Mouse (Mus musculus) forebrain, embryonic 13.5 days (tissue): ENCODE data around the gene Tomm40l. TPM values are rescaled to one million over a fixed set of nuclear protein-coding genes. Genes with fewer than 3 reads are reported as not detected.

Experiments used
- ATAC-seq: fragments of 200-750 bp; cut with Nextera tagmentation; 2 replicates; pipeline ENCODE4 v1.8.0; 2017
- H3K27ac ChIP-seq: fragments of 300-500 bp; sonication (generic); 2 replicates; pipeline ENCODE4 v1.5.1; 2015; ENCODE audit warnings: inconsistent platforms, mild to moderate bottlenecking, moderate library complexity
- H3K27me3 ChIP-seq: fragments of 300-500 bp; sonication (generic); 2 replicates; pipeline ENCODE4 v1.6.1; 2015; ENCODE audit warnings: mild to moderate bottlenecking, inconsistent platforms
- H3K36me3 ChIP-seq: fragments of 300-500 bp; sonication (generic); 2 replicates; pipeline ENCODE4 v1.6.1; 2015; ENCODE audit warnings: mild to moderate bottlenecking, inconsistent platforms; ENCODE audit not compliant: poor library complexity, severe bottlenecking
- H3K4me1 ChIP-seq: fragments of 300-500 bp; sonication (generic); 2 replicates; pipeline ENCODE4 v1.6.1; 2015; ENCODE audit warnings: inconsistent platforms
- H3K4me2 ChIP-seq: fragments of 300-500 bp; sonication (generic); 2 replicates; pipeline ENCODE4 v1.6.1; 2015; ENCODE audit warnings: inconsistent platforms, mild to moderate bottlenecking, moderate library complexity
- H3K4me3 ChIP-seq: fragments of 300-500 bp; sonication (generic); 2 replicates; pipeline ENCODE4 v1.5.1; 2015; ENCODE audit warnings: mild to moderate bottlenecking, inconsistent platforms
- H3K9ac ChIP-seq: fragments of 300-500 bp; sonication (generic); 2 replicates; pipeline ENCODE4 v1.6.1; 2015; ENCODE audit warnings: mild to moderate bottlenecking, inconsistent platforms
- H3K9me3 ChIP-seq: fragments of 300-500 bp; sonication (generic); replicated peaks from 2 replicates; pipeline ENCODE4 v1.6.1; 2016; ENCODE audit warnings: inconsistent platforms
- WGBS: fragments of 180-500 bp; shearing (Covaris S2); methylation state at CpG from one replicate; pipeline ENCODE4 v1.1.7; 2015; 5-methylcytosine and 5-hydroxymethylcytosine counted together
- polyA plus RNA-seq: library from polyadenylated mRNA; unstranded; fragments of >200 nt; fragmentation: Nextera tagmentation; extraction: Ambion mirVana; gene quantifications from 2 replicates; pipeline ENCODE4 v1.2.1, GENCODE M21; 2015

Gene Tomm40l
- polyA plus RNA-seq, 1 experiment from 2014 or later = 33.8 TPM

DNA sequence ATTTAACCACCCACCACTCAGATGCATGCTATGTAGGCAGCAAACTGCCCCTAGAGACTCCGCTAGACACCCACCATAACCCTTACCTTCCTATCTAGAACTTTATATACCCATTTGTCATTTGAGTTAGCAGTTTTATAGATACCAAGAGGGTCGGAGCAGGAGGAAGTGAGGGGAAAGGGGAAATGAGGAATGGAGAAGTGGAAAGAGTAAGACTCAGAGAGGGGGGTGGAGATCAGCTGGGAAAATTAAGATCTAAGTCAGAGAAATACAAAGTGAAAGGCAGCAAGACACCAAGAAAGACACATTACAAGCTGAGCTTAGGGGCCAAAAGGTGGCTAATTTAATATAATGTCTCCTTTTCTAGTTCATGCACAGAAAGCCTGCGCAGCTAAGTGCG lies 12.2 kb upstream of the Tomm40l start:
- ATAC-seq = no peak
- no peaks in the 10 kb centered on the region for H3K9me3 ChIP-seq
- H3K36me3 ChIP-seq = peaks cover 63% of the 10 kb centered on the region
- 94% methylated on average over 4 of the region's 4 CpGs for WGBS
- no peaks in the 10 kb centered on the region for H3K27me3 ChIP-seq
- no peak overlapping the region for H3K27ac ChIP-seq
- H3K4me1 ChIP-seq = no peaks in the 10 kb centered on the region
- no peak overlapping the region for H3K9ac ChIP-seq
- no peak overlapping the region for H3K4me3 ChIP-seq
- no peak overlapping the region for H3K4me2 ChIP-seq

DNA sequence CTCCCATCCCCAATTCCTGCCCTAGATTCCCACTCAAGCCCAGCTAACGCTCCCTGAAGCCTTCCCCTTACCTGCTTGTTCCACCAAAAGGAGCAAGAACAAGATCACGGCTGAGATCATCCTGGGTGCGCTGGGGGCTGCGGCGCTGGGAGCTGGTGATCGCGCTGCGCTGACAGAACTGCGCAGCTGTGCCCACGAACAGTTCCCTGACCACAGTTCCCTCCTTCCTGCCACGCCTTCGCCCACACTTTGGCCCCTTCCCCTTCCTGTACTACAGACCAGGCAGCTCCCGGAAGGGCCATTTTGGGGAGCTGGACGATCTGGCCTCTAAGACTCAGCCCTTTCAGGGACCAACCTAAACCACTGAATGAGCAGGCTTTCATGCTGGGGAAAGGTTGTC lies 11.8 kb upstream of the Tomm40l start, which contains the start of gene Fcer1g:
TSS of gene Fcer1g (minus strand) at position 240 of the 400 bp plus-strand sequence.
- H3K9ac ChIP-seq = no peak within 1 kb of the TSS
- no peaks in the 10 kb centered on the region for H3K9me3 ChIP-seq
- peaks cover 59% of the 10 kb centered on the region for H3K36me3 ChIP-seq
- WGBS = 94% methylated on average over 14 of the region's 14 CpGs
- no peaks in the 10 kb centered on the region for H3K27me3 ChIP-seq
- no peak for ATAC-seq
- H3K4me1 ChIP-seq = no peaks in the 10 kb centered on the region
- H3K4me3 ChIP-seq = no peak within 1 kb of the TSS
- H3K27ac ChIP-seq = no peak within 1 kb of the TSS
- H3K4me2 ChIP-seq = no peak within 1 kb of the TSS

DNA sequence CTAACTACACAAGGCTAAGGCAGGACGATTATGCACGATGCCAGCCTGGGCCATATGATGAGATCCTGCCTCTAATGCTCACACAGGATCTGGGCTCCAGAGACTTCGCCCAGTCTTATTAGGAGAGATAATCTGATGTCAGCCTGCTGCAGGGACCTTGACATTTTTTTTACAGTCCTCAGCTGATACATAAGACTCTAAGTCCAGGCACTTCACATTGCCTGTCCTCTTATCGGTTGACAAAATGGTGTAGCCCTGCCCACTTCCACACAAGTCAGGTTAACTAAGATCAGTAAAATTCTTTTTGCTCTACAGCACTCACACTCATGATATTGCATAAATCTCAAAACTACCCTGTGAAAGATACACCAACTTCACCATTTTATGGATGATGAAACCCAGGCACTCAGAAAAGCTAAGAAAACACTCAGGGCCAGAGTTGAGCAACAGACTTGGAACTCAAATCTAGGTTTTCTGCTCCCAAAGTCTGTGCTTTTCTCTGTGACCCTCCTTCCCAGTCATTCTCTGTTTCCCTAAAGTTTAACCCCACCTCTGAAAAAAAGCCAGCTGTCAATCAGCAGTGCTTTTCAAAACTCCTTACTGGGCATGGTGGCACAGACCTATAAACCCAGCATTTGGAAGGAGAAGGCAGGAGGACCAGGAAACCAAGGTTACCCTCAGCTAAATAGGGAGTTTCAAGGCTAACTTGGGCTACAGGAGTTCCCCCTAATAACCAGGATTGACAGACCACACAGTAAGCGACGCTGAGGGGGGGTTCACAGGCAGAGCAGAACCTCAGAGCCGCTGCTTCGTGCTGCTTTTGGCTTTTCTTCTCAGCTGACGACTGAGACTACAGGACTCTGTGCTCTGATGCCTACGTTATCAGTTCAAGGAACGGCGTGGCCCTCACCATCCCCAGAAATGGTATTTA lies 10.8 kb upstream of the Tomm40l start:
- 84% methylated on average over 12 of the region's 12 CpGs for WGBS
- no peak for ATAC-seq
- no peaks in the 10 kb centered on the region for H3K9me3 ChIP-seq

GRCm38 (mm10) chr1:171232348-171232747 lies 10.0 kb upstream of the Tomm40l start:
- no peaks in the 10 kb centered on the region for H3K9me3 ChIP-seq
- H3K4me1 ChIP-seq = no peaks in the 10 kb centered on the region
- H3K9ac ChIP-seq = no peak overlapping the region
- no peak overlapping the region for H3K4me2 ChIP-seq
- H3K27me3 ChIP-seq = no peaks in the 10 kb centered on the region
- 94% methylated on average over 5 of the region's 5 CpGs for WGBS
- no peak for ATAC-seq
- H3K36me3 ChIP-seq = peaks cover 41% of the 10 kb centered on the region
- H3K4me3 ChIP-seq = no peak overlapping the region
- H3K27ac ChIP-seq = no peak overlapping the region

More for the DNA sequence above, 10.8 kb upstream of the Tomm40l start:
- Histone ChIP-seq H3K27ac (no peak overlapping the region), H3K9ac (no peak overlapping the region), H3K36me3 (peaks cover 48% of the 10 kb centered on the region), H3K4me2 (no peak overlapping the region), H3K27me3 (no peaks in the 10 kb centered on the region), H3K4me1 (no peaks in the 10 kb centered on the region), H3K4me3 (no peak overlapping the region)

DNA sequence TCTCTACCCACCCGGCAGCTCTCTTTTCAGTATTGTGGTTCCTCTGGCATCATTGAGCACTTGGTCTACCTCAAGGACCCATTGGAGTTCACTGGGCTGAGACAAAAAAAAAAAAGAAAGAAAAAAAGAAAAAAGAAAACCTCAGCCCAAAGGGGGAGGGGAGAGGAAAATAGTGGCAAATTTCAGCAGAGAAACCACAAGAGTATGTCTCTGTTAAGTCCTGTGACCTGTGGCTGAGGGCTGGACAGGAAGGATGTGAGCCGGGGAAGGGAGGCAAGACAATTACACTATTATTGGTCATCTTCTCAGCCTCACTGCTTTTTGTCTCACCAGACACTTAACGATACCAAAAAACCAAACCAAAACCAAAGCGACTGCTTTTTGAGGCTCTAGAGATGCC lies 9.5 kb upstream of the Tomm40l start:
- Histone ChIP-seq H3K4me2 (no peak overlapping the region), H3K9me3 (no peaks in the 10 kb centered on the region), H3K36me3 (peaks cover 36% of the 10 kb centered on the region), H3K27ac (no peak overlapping the region), H3K4me1 (no peaks in the 10 kb centered on the region), H3K9ac (no peak overlapping the region), H3K4me3 (no peak overlapping the region), H3K27me3 (no peaks in the 10 kb centered on the region)
- ATAC-seq = no peak
- 75% methylated on average over 4 of the region's 4 CpGs for WGBS

GRCm38 (mm10) chr1:171230215-171230614 lies 7.9 kb upstream of the Tomm40l start:
- WGBS = 29% methylated on average over 3 of the region's 3 CpGs
- ATAC-seq = no peak

DNA sequence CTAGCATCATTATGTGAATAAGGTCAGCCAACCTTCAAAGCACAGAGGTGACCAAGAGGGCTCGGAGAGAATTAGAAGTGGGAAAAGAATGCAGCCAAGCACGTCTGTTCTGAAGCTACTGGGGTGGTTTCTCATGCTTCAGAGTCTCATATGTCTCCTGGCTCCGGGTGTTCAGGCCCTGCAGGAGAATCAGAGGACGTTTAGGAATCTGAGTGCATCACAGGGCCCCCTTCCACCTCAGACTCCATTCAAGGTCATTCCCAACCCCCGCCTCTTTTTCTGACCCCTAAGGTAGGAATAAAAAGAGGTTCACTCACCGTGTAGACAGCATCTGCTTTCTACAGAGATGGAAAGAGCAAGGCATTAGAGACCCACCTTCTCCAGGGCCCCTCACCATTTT lies 7.4 kb upstream of the Tomm40l start:
- H3K27ac ChIP-seq = no peak overlapping the region
- H3K4me3 ChIP-seq = no peak overlapping the region
- H3K4me1 ChIP-seq = no peaks in the 10 kb centered on the region
- H3K4me2 ChIP-seq = no peak overlapping the region
- ATAC-seq = no peak
- no peaks in the 10 kb centered on the region for H3K27me3 ChIP-seq
- H3K9me3 ChIP-seq = no peaks in the 10 kb centered on the region
- 35% methylated on average over 6 of the region's 6 CpGs for WGBS
- H3K36me3 ChIP-seq = peaks cover 16% of the 10 kb centered on the region
- H3K9ac ChIP-seq = no peak overlapping the region

More at GRCm38 (mm10) chr1:171230215-171230614, 7.9 kb upstream of the Tomm40l start:
- Histone ChIP-seq H3K27me3 (no peaks in the 10 kb centered on the region), H3K27ac (no peak overlapping the region), H3K4me3 (no peak overlapping the region), H3K4me2 (no peak overlapping the region), H3K9me3 (no peaks in the 10 kb centered on the region), H3K36me3 (peaks cover 21% of the 10 kb centered on the region), H3K4me1 (no peaks in the 10 kb centered on the region), H3K9ac (no peak overlapping the region)

- Histone ChIP-seq H3K9ac (no peak overlapping the region), H3K27ac (no peak overlapping the region), H3K4me1 (0 out of 2 replicates have a peak, but pooled peaks cover 4% of the 10 kb centered on the region), H3K36me3 (no peaks in the 10 kb centered on the region), H3K4me3 (no peak overlapping the region), H3K4me2 (no peak overlapping the region), H3K27me3 (no peaks in the 10 kb centered on the region), H3K9me3 (no peaks in the 10 kb centered on the region)
- WGBS = 86% methylated on average over 1 of the region's 1 CpGs
- ATAC-seq = no peak
Observed at GRCm38 (mm10) chr1:171227879-171228278, 5.6 kb upstream of the Tomm40l start.

DNA sequence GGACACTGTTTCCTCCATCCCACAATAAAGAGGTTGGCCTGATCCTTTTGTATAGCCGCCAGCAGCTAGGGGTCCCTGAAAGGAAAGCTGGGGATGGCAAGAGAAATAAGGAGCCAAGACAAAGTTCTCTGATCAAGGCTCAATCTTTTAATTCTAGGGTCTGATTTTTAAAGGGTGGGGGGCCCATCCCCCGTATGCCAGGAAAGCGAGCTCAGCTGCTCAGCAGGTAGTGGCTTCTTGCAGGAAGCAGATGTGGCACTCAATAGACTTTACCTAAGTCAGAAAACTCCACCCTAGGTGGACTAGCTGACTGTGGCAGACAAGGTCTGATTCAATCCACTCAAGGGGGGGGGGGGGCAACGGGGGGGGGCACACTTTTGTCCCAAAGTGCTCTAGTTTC lies 4.5 kb upstream of the Tomm40l start:
- ATAC-seq = no peak
- no peaks in the 10 kb centered on the region for H3K36me3 ChIP-seq
- H3K4me1 ChIP-seq = peaks cover 8% of the 10 kb centered on the region
- H3K4me2 ChIP-seq = no peak overlapping the region
- no peaks in the 10 kb centered on the region for H3K27me3 ChIP-seq
- no peaks in the 10 kb centered on the region for H3K9me3 ChIP-seq
- WGBS = 41% methylated on average over 3 of the region's 4 CpGs
- H3K27ac ChIP-seq = no peak overlapping the region
- no peak overlapping the region for H3K9ac ChIP-seq
- no peak overlapping the region for H3K4me3 ChIP-seq

- 83% methylated on average over 5 of the region's 5 CpGs for WGBS
- Histone ChIP-seq H3K27me3 (no peaks in the 10 kb centered on the region), H3K4me1 (peaks cover 18% of the 10 kb centered on the region), H3K4me3 (no peak within 1 kb of the TSS), H3K9me3 (no peaks in the 10 kb centered on the region), H3K9ac (no peak within 1 kb of the TSS), H3K27ac (no peak within 1 kb of the TSS), H3K36me3 (peaks cover 7% of the 10 kb centered on the region; the same call in 1 of the 2 replicates), H3K4me2 (no peak within 1 kb of the TSS)
- no peak for ATAC-seq
Observed at GRCm38 (mm10) chr1:171224857-171225256, 2.5 kb upstream of the Tomm40l start, which contains the start of gene Apoa2. TSS of gene Apoa2 (plus strand) at chr1:171225054.

GRCm38 (mm10) chr1:171223796-171224195 lies 1.5 kb upstream of the Tomm40l start:
- no peak overlapping the region for H3K9ac ChIP-seq
- H3K27me3 ChIP-seq = no peaks in the 10 kb centered on the region
- 95% methylated on average over 2 of the region's 2 CpGs for WGBS
- H3K36me3 ChIP-seq = peaks cover 18% of the 10 kb centered on the region
- no peak overlapping the region for H3K27ac ChIP-seq
- no peak overlapping the region for H3K4me3 ChIP-seq
- no peak overlapping the region for H3K4me2 ChIP-seq
- ATAC-seq = no peak
- no peaks in the 10 kb centered on the region for H3K9me3 ChIP-seq
- peaks cover 18% of the 10 kb centered on the region for H3K4me1 ChIP-seq

- Histone ChIP-seq H3K9me3 (no peaks in the 10 kb centered on the region), H3K27me3 (no peaks in the 10 kb centered on the region), H3K4me2 (peak overlapping the region; percentile 89), H3K36me3 (peaks cover 24% of the 10 kb centered on the region), H3K9ac (no peak overlapping the region), H3K27ac (no peak overlapping the region), H3K4me1 (peaks cover 18% of the 10 kb centered on the region), H3K4me3 (peak overlapping the region; percentile 58; the same call in 1 of the 2 replicates)
- no peak; the same call in 1 of the 2 replicates for ATAC-seq
- 82% methylated on average over 6 of the region's 6 CpGs for WGBS
Observed at GRCm38 (mm10) chr1:171223168-171223567, 854 bp upstream of the Tomm40l start.
